Mouse (Mus musculus) MN1 (cell line): ENCODE results near the gene Rnf40.

ENCODE experiments used
- DNase-seq: peaks from one replicate; pipeline ENCODE4 v3.0.0-alpha.2; 2016; ENCODE audit warnings: low spot score

The Rnf40 gene

GRCm38 (mm10) chr7:127651624-127652023 is 63.1 kb downstream of the Rnf40 start:
- no peak for DNase-seq

DNA sequence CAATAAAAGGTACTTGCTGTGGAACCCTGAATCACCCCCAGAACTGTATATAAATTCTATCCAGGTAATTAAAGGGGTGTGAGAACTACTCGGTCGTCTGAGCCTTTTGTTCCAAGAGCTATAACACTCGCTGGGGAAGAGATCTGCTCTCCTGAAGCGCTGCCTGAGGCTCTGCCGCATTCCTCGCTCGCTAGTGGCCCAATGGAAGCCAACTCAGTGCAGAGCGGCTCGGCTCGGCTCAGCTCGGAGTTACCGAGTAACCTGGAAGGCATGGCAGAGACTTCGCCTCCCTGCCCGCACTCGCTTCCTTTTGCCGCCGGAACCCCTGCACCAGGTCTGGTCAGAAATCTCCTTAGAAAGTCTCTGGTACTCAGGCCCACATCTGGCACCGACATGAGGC is 63.5 kb downstream of the Rnf40 start:
- DNase-seq: no peak

DNA sequence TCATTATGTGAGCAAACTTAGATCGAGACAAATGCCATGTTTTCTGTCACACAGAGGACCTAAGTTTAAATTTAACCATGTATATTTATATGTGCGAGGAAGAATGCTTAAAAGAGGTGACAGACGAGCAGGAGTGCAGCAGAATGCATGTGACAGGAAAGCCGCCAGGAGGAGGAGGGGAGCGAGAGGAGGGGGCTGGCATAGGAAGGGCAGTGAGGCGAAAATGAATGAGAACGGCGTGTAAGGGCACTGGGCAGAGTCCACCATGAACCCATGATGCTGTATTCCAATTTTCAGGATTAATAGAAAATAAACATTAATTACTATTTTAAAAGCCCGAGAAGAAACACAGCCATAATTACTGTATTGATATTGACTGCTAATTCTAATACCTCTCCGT is 65.8 kb downstream of the Rnf40 start:
- no peak for DNase-seq
